Mouse (Mus musculus): Measurements from ENCODE around the gene Chrnb2. TPM values are rescaled to one million over a fixed set of nuclear protein-coding genes. Genes with fewer than 3 reads are reported as not detected.
A peak's percentile ranks its signal among the peaks of the same experiment; 100 is the strongest.

The Chrnb2 gene
- 0.17 and 0.27 TPM in 2 replicates for polyA plus RNA-seq (2015; fragmentation: Nextera tagmentation; extraction: Ambion mirVana)

DNA sequence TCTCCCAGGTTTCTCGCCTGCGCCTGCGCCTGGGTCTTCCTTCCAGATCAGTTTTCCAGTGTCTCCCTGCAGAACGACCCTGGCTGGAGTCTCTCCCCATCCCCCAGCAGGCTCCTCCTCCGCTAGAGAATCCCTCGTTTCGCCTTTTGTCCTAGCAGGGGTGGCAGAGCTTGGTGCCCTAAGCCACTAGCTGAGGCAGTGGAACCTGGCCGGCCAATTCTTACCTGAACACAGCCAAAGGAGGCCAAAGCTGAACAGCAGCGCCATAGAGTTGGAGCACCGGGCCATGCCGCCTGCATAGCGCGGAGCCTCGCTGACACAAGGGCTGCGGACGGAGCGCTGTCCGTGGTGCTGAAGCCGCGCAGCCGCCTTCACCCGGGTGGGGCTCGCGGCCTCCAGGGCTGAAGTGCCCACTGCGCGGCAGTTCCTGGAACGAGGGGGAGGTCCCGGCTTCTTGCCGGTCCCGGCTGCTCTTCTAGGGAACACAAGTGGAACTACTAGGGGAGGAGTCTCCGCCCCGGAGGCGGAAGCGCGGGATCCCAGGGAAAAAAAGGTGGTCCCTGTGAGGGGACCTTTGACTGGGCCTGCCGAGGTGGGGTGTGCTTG, at the start of gene Chrnb2:
Chrnb2 (minus strand) TSS at position 514 of the 606 bp plus-strand sequence.
- H3K4me2 ChIP-seq (replicated peaks; ENCODE audit: low read depth, low read length): no peak within 1 kb of the TSS
- under 1% methylated on average over 36 of the region's 36 CpGs for WGBS
- no peaks in the 10 kb centered on the region for H3K36me3 ChIP-seq (ENCODE audit: insufficient read depth, low read length)
- no peak within 1 kb of the TSS for H3K27ac ChIP-seq (ENCODE audit: low read length)
- H3K9ac ChIP-seq (replicated peaks; ENCODE audit: low read depth): no peak within 1 kb of the TSS
- TF ChIP-seq EP300 (IDR thresholded peaks at IDR 0.05): no peak
- TF ChIP-seq CTCF (IDR thresholded peaks at IDR 0.05): no peak
- DNase-seq (ENCODE audit: low spot score): peak; percentile 80
- H3K27me3 ChIP-seq (replicated peaks; ENCODE audit: insufficient read depth, low read length): no peaks in the 10 kb centered on the region
- ATAC-seq: peak; percentile 98
- no peak within 1 kb of the TSS for H3K4me3 ChIP-seq (ENCODE audit: low read depth, low read length)
- H3K4me1 ChIP-seq (ENCODE audit: insufficient read depth, low read depth, low read length): no peaks in the 10 kb centered on the region
- H3K9me3 ChIP-seq (ENCODE audit: low read length): no peaks in the 10 kb centered on the region

- TF ChIP-seq CTCF (IDR thresholded peaks at IDR 0.05) (no peak), EP300 (IDR thresholded peaks at IDR 0.05) (no peak)
- Histone ChIP-seq H3K27ac (ENCODE audit: low read length) (no peak overlapping the region), H3K27me3 (replicated peaks; ENCODE audit: insufficient read depth, low read length) (no peaks in the 10 kb centered on the region), H3K4me1 (ENCODE audit: insufficient read depth, low read depth, low read length) (no peaks in the 10 kb centered on the region), H3K9ac (replicated peaks; ENCODE audit: low read depth) (no peak overlapping the region), H3K9me3 (ENCODE audit: low read length) (no peaks in the 10 kb centered on the region), H3K4me2 (replicated peaks; ENCODE audit: low read depth, low read length) (no peak overlapping the region), H3K4me3 (ENCODE audit: low read depth, low read length) (no peak overlapping the region), H3K36me3 (ENCODE audit: insufficient read depth, low read length) (no peaks in the 10 kb centered on the region)
- 72% methylated on average over 7 of the region's 7 CpGs for WGBS
- ATAC-seq (no peak), DNase-seq (ENCODE audit: low spot score) (no peak)
These were observed 49.6 kb upstream of the Chrnb2 start for GRCm38 (mm10) chr3:89814051-89814450.

GRCm38 (mm10) chr3:89812166-89812565, 47.7 kb upstream of the Chrnb2 start:
- Histone ChIP-seq H3K27me3 (replicated peaks; ENCODE audit: insufficient read depth, low read length) (no peaks in the 10 kb centered on the region), H3K36me3 (ENCODE audit: insufficient read depth, low read length) (no peaks in the 10 kb centered on the region), H3K4me1 (ENCODE audit: insufficient read depth, low read depth, low read length) (no peaks in the 10 kb centered on the region), H3K4me3 (ENCODE audit: low read depth, low read length) (no peak overlapping the region), H3K4me2 (replicated peaks; ENCODE audit: low read depth, low read length) (no peak overlapping the region), H3K27ac (ENCODE audit: low read length) (no peak overlapping the region), H3K9ac (replicated peaks; ENCODE audit: low read depth) (no peak overlapping the region), H3K9me3 (ENCODE audit: low read length) (no peaks in the 10 kb centered on the region)
- no peak for DNase-seq (ENCODE audit: low spot score)
- TF ChIP-seq EP300 (IDR thresholded peaks at IDR 0.05): no peak
- no peak for TF ChIP-seq CTCF (IDR thresholded peaks at IDR 0.05)
- ATAC-seq: no peak
- 69% methylated on average over 3 of the region's 3 CpGs for WGBS

DNA sequence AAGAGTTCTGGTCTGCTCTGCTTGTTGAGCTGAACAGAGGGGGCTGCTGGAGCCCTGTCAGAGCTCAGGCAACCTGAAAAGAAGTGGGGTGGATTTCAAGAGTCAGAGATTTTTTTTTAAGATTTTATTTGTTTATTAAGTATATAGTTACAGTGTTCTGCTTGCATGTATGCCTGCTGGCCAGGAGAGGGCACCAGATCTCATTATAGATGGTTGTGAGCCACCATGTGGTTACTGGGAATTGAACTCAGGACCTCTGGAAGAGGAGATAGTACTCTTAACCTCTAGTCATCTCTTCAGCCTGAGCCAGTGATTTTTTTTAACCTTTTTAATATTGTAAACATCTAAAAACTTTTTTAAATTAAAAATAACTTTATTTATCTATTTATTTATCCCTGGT, 46.4 kb upstream of the Chrnb2 start:
- no peak overlapping the region for H3K4me3 ChIP-seq (ENCODE audit: low read depth, low read length)
- DNase-seq (ENCODE audit: low spot score) (no peak), ATAC-seq (no peak)
- no peak overlapping the region for H3K9ac ChIP-seq (replicated peaks; ENCODE audit: low read depth)
- no peak overlapping the region for H3K4me2 ChIP-seq (replicated peaks; ENCODE audit: low read depth, low read length)
- TF ChIP-seq EP300 (IDR thresholded peaks at IDR 0.05) (no peak), CTCF (IDR thresholded peaks at IDR 0.05) (peak; percentile 51)
- no peaks in the 10 kb centered on the region for H3K9me3 ChIP-seq (ENCODE audit: low read length)
- no peaks in the 10 kb centered on the region for H3K4me1 ChIP-seq (ENCODE audit: insufficient read depth, low read depth, low read length)
- no peaks in the 10 kb centered on the region for H3K36me3 ChIP-seq (ENCODE audit: insufficient read depth, low read length)
- no peak overlapping the region for H3K27ac ChIP-seq (ENCODE audit: low read length)
- H3K27me3 ChIP-seq (replicated peaks; ENCODE audit: insufficient read depth, low read length): no peaks in the 10 kb centered on the region

- no peak overlapping the region for H3K4me3 ChIP-seq (ENCODE audit: low read depth, low read length)
- no peak overlapping the region for H3K4me2 ChIP-seq (replicated peaks; ENCODE audit: low read depth, low read length)
- H3K27me3 ChIP-seq (replicated peaks; ENCODE audit: insufficient read depth, low read length): no peaks in the 10 kb centered on the region
- TF ChIP-seq CTCF (IDR thresholded peaks at IDR 0.05) (no peak), EP300 (IDR thresholded peaks at IDR 0.05) (no peak)
- H3K36me3 ChIP-seq (ENCODE audit: insufficient read depth, low read length): no peaks in the 10 kb centered on the region
- H3K4me1 ChIP-seq (ENCODE audit: insufficient read depth, low read depth, low read length): no peaks in the 10 kb centered on the region
- H3K9ac ChIP-seq (replicated peaks; ENCODE audit: low read depth): no peak overlapping the region
- DNase-seq (ENCODE audit: low spot score) (no peak), ATAC-seq (no peak)
- no peaks in the 10 kb centered on the region for H3K9me3 ChIP-seq (ENCODE audit: low read length)
- no peak overlapping the region for H3K27ac ChIP-seq (ENCODE audit: low read length)
- whole genome bisulfite sequencing: 40% methylated on average over 9 of the region's 9 CpGs
These were observed 44.2 kb upstream of the Chrnb2 start for GRCm38 (mm10) chr3:89808638-89809037.

- DNase-seq (ENCODE audit: low spot score) (no peak), ATAC-seq (no peak)
- WGBS: 55% methylated on average over 5 of the region's 5 CpGs
- Histone ChIP-seq H3K9me3 (ENCODE audit: low read length) (no peaks in the 10 kb centered on the region), H3K36me3 (ENCODE audit: insufficient read depth, low read length) (no peaks in the 10 kb centered on the region), H3K27me3 (replicated peaks; ENCODE audit: insufficient read depth, low read length) (no peaks in the 10 kb centered on the region), H3K4me1 (ENCODE audit: insufficient read depth, low read depth, low read length) (no peaks in the 10 kb centered on the region), H3K4me2 (replicated peaks; ENCODE audit: low read depth, low read length) (no peak overlapping the region), H3K9ac (replicated peaks; ENCODE audit: low read depth) (no peak overlapping the region), H3K4me3 (ENCODE audit: low read depth, low read length) (no peak overlapping the region), H3K27ac (ENCODE audit: low read length) (no peak overlapping the region)
- TF ChIP-seq CTCF (IDR thresholded peaks at IDR 0.05): no peak
- TF ChIP-seq EP300 (IDR thresholded peaks at IDR 0.05): no peak
These were observed 43.4 kb upstream of the Chrnb2 start for GRCm38 (mm10) chr3:89807881-89808280.

GRCm38 (mm10) chr3:89807171-89807570, 42.7 kb upstream of the Chrnb2 start:
- H3K9ac ChIP-seq (replicated peaks; ENCODE audit: low read depth): no peak overlapping the region
- ATAC-seq (no peak), DNase-seq (ENCODE audit: low spot score) (no peak)
- H3K36me3 ChIP-seq (ENCODE audit: insufficient read depth, low read length): no peaks in the 10 kb centered on the region
- H3K9me3 ChIP-seq (ENCODE audit: low read length): no peaks in the 10 kb centered on the region
- WGBS: 87% methylated on average over 3 of the region's 3 CpGs
- H3K4me1 ChIP-seq (ENCODE audit: insufficient read depth, low read depth, low read length): no peaks in the 10 kb centered on the region
- H3K27me3 ChIP-seq (replicated peaks; ENCODE audit: insufficient read depth, low read length): no peaks in the 10 kb centered on the region
- TF ChIP-seq CTCF (IDR thresholded peaks at IDR 0.05): no peak
- TF ChIP-seq EP300 (IDR thresholded peaks at IDR 0.05): no peak
- no peak overlapping the region for H3K4me2 ChIP-seq (replicated peaks; ENCODE audit: low read depth, low read length)
- no peak overlapping the region for H3K27ac ChIP-seq (ENCODE audit: low read length)
- no peak overlapping the region for H3K4me3 ChIP-seq (ENCODE audit: low read depth, low read length)
